Mouse (Mus musculus) small intestine, adult 2 months (tissue): ENCODE data around the gene Cacna1c. TPM values are rescaled to one million over a fixed set of nuclear protein-coding genes. Genes with fewer than 3 reads are reported as not detected.

ENCODE experiments used
- H3K27ac ChIP-seq: fragments of 200-500 bp; 2 replicates; pipeline ENCODE4 v1.5.1; 2012; ENCODE audit warnings: low read depth, low read length, control low read depth, inconsistent platforms; ENCODE audit not compliant: insufficient read depth
- H3K27me3 ChIP-seq: fragments of 200-500 bp; 2 replicates; pipeline ENCODE4 v1.6.1; 2012; ENCODE audit warnings: mild to moderate bottlenecking, moderate library complexity, low read length, inconsistent platforms; ENCODE audit not compliant: control insufficient read depth, insufficient read depth
- H3K36me3 ChIP-seq: fragments of 200-500 bp; 2 replicates; pipeline ENCODE4 v1.6.1; 2012; ENCODE audit warnings: mild to moderate bottlenecking, low read length, control low read depth, inconsistent platforms; ENCODE audit not compliant: control insufficient read depth, insufficient read depth
- H3K4me1 ChIP-seq: fragments of 200-500 bp; 2 replicates; pipeline ENCODE4 v1.6.1; 2012; ENCODE audit warnings: low read length, inconsistent platforms, mixed read lengths; ENCODE audit not compliant: control insufficient read depth, insufficient read depth, insufficient read length
- H3K4me3 ChIP-seq: fragments of 200-500 bp; 2 replicates; pipeline ENCODE4 v1.5.1; 2012; ENCODE audit warnings: low read depth, mild to moderate bottlenecking, control low read depth, inconsistent platforms, low read length, moderate library complexity
- CTCF ChIP-seq: fragments of 200-500 bp; IDR thresholded peaks from 2 replicates; pipeline ENCODE4 v1.5.1; 2012; ENCODE audit warnings: low read depth, mild to moderate bottlenecking, control low read depth, inconsistent platforms, low read length, moderate library complexity, mixed read lengths; ENCODE audit not compliant: insufficient replicate concordance, insufficient read length; ENCODE audit errors: extremely low read depth
- POLR2A ChIP-seq: fragments of 200-500 bp; IDR thresholded peaks from 2 replicates; pipeline ENCODE4 v1.6.1; 2012; ENCODE audit warnings: low read depth, mild to moderate bottlenecking, control low read depth, inconsistent platforms, low read length, moderate library complexity
- WGBS: fragments of 180-500 bp; shearing (Covaris S2); methylation state at CpG from one replicate; pipeline ENCODE4 v1.1.7; 2018; 5-methylcytosine and 5-hydroxymethylcytosine counted together
- polyA plus RNA-seq: library from polyadenylated mRNA; depleted of rRNA; stranded (reverse); fragments of >200 nt; gene quantifications from 2 replicates; pipeline ENCODE4 v1.2.3, GENCODE M21; 2012

The Cacna1c gene
- polyA plus RNA-seq, 1 experiment: 2.6 TPM

GRCm38 (mm10) chr6:118756511-118756910 lies 439.7 kb downstream of the Cacna1c start:
- TF ChIP-seq CTCF (no peak), POLR2A (no peak)

DNA sequence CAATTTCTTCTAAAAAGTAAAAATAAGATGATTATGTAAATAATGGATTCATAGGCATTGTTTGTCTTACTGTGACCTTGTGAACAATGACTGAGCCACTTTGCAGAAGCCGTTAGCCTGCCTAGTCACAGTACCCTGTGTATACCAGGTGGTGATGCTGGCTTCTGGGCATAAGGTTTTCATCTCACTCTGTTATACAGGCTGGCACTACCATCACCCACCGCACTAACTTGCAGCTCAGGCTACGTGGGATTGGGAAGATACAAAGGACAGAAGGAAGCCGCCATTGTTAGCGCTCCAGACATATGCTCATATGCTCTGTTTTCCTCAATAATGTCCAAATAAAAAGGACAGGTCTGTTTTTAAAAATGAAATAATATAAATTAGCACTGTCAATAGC lies 440.4 kb downstream of the Cacna1c start:
- Histone ChIP-seq H3K36me3 (no peaks in the 10 kb centered on the region), H3K4me1 (no peaks in the 10 kb centered on the region), H3K4me3 (no peak overlapping the region), H3K27ac (no peak overlapping the region), H3K27me3 (no peaks in the 10 kb centered on the region)
- WGBS: 88% methylated on average over 5 of the region's 5 CpGs
- no peak for TF ChIP-seq POLR2A
- no peak for TF ChIP-seq CTCF

More at GRCm38 (mm10) chr6:118756511-118756910, 439.7 kb downstream of the Cacna1c start:
- H3K36me3 ChIP-seq: no peaks in the 10 kb centered on the region
- no peaks in the 10 kb centered on the region for H3K4me1 ChIP-seq
- WGBS: 38% methylated on average over 4 of the region's 4 CpGs
- no peak overlapping the region for H3K4me3 ChIP-seq
- H3K27me3 ChIP-seq: no peaks in the 10 kb centered on the region
- no peak overlapping the region for H3K27ac ChIP-seq

DNA sequence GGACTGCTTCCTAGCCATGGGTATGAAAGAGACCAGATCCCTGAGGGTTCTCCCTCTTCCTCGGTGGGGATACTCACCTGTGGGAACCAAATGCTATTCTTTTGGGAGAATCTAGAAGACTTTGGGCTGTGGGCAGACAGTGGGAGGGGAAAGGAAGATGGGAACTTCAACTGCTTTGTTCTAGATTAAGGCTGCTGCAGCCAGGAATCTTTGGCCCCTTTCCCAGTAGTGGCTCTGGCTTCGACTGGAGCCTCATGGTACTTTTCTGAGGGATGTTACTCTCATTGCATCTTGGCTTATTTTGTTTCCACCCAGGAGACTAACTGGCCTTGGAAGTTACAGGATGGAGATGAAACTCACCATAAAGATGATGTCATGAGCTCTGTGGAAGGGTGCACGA lies 441.8 kb downstream of the Cacna1c start:
- 59% methylated on average over 3 of the region's 3 CpGs for WGBS
- Histone ChIP-seq H3K27ac (no peak overlapping the region), H3K36me3 (no peaks in the 10 kb centered on the region), H3K4me1 (no peaks in the 10 kb centered on the region), H3K4me3 (no peak overlapping the region), H3K27me3 (no peaks in the 10 kb centered on the region)
- no peak for TF ChIP-seq CTCF

DNA sequence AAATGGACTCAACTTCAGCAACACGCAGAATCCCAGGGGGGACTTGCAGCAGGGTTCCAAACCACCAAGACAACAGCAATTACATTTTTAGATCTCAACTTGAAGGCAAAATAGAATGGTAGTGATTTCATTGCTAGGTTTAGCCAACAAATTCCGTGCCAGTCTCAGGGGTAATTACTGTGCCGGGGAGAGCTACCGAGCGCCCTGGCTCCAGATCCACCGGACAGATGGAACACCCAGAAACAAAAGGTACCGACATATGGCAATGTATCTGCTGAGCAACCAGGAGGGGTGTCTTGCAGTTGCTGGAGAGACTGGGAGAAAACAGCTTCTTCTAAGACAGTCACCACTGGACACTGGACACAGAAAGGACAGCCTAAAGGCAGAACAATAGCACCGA lies 442.4 kb downstream of the Cacna1c start:
- H3K27me3 ChIP-seq: no peaks in the 10 kb centered on the region
- H3K4me1 ChIP-seq: no peaks in the 10 kb centered on the region
- no peak overlapping the region for H3K4me3 ChIP-seq
- no peak for TF ChIP-seq POLR2A
- TF ChIP-seq CTCF: no peak
- H3K36me3 ChIP-seq: no peaks in the 10 kb centered on the region
- WGBS: 89% methylated on average over 8 of the region's 8 CpGs
- no peak overlapping the region for H3K27ac ChIP-seq

- no peaks in the 10 kb centered on the region for H3K27me3 ChIP-seq
- WGBS: 44% methylated on average over 5 of the region's 5 CpGs
- H3K27ac ChIP-seq: no peak overlapping the region
- no peak overlapping the region for H3K4me3 ChIP-seq
- TF ChIP-seq POLR2A (no peak), CTCF (no peak)
- no peaks in the 10 kb centered on the region for H3K36me3 ChIP-seq
- H3K4me1 ChIP-seq: no peaks in the 10 kb centered on the region
Measured at GRCm38 (mm10) chr6:118753064-118753463, 443.2 kb downstream of the Cacna1c start.

DNA sequence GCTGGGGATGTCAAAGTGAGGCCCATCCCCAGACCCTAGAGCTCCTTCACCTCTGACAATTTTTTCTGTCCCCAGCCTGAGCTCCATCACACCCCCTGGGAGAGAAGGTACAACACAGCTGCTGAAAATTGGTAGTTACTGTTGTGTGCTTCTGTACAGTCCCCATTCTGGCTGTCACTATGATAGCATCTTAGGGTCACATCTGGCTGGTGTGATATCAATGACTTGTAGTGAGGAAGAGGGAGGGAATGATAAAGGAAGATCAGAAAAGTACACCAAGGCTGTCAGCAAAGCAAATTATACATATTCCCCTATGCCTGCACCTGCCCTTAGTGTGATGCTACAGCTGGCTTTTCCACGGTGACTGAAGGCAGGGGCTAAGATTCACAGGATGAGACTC lies 446.9 kb downstream of the Cacna1c start:
- WGBS: 84% methylated on average over 1 of the region's 1 CpGs
- TF ChIP-seq CTCF: no peak
- TF ChIP-seq POLR2A: no peak

GRCm38 (mm10) chr6:118742701-118743100 lies 453.5 kb downstream of the Cacna1c start:
- WGBS: 87% methylated on average over 6 of the region's 6 CpGs
- TF ChIP-seq POLR2A (no peak), CTCF (no peak)
- no peaks in the 10 kb centered on the region for H3K4me1 ChIP-seq
- no peaks in the 10 kb centered on the region for H3K36me3 ChIP-seq
- no peak overlapping the region for H3K27ac ChIP-seq
- H3K27me3 ChIP-seq: no peaks in the 10 kb centered on the region
- no peak overlapping the region for H3K4me3 ChIP-seq

More for the DNA sequence above, 446.9 kb downstream of the Cacna1c start:
- no peak overlapping the region for H3K27ac ChIP-seq
- H3K36me3 ChIP-seq: no peaks in the 10 kb centered on the region
- no peak overlapping the region for H3K4me3 ChIP-seq
- H3K27me3 ChIP-seq: no peaks in the 10 kb centered on the region
- H3K4me1 ChIP-seq: no peaks in the 10 kb centered on the region

DNA sequence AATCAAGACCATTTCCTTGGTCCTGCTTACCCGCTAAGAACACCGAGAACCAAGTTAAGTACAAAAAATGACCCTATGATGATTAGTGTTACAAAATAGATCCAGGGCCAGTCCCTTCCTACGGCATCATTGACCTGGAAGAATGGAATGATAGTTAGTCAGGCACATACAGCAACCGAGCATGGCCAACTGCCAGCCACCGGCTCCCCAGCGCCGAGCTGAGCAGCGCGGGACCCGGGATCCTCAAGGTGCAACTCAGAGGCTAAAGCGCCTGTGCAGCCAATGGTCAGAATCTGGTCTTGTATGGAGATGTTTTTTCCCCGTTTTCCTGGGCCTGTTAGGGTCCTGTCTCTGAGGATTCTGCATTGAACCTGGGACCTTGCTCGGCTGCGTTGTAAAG lies 454.4 kb downstream of the Cacna1c start:
- H3K36me3 ChIP-seq: no peaks in the 10 kb centered on the region
- WGBS: 91% methylated on average over 14 of the region's 14 CpGs
- no peak overlapping the region for H3K27ac ChIP-seq
- no peaks in the 10 kb centered on the region for H3K4me1 ChIP-seq
- H3K4me3 ChIP-seq: no peak overlapping the region
- no peaks in the 10 kb centered on the region for H3K27me3 ChIP-seq
- TF ChIP-seq CTCF (no peak), POLR2A (no peak)
